Mouse (Mus musculus) spleen, postnatal 10 days (tissue): ENCODE results near the gene Nol3.

Experiments used
- DNase-seq, 2 experiments: peaks; one replicate each; pipeline ENCODE4 v3.0.0; 2021 to 2022; ENCODE audit warnings: low spot score in 2 of 2

Nol3 gene

GRCm38 (mm10) chr8:105263244-105263912 lies 12.6 kb upstream of the Nol3 start:
- no peak for DNase-seq

GRCm38 (mm10) chr8:105264024-105264982 lies 11.6 kb upstream of the Nol3 start, which contains the start of the genes Tradd and Fbxl8:
TSS of gene Tradd (minus strand) at chr8:105264609.
TSS of gene Fbxl8 (plus strand) at chr8:105264648.
- peak; percentile 70 to 83 for DNase-seq

DNA sequence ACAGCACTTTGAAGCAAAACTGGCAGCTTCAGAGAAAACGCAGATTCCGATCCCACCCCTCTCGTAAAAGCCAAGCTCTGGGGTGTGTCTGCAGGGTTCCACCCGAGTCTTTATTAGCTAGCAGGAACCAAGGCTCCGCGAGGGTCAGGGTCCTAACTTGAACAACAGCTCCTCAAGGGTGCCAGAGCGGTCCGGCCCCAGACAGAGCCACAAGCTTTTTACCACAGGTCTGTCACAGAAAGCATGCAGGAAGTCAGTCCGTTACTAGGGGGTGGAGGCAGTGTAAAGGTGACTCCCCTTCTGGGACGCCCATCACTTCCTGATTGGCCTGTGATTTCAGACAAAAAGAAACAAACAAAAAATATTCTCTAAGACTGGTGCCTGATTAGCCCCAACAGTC lies 10.8 kb upstream of the Nol3 start:
- peak in 1 of 2 experiments; percentile 52 for DNase-seq

DNA sequence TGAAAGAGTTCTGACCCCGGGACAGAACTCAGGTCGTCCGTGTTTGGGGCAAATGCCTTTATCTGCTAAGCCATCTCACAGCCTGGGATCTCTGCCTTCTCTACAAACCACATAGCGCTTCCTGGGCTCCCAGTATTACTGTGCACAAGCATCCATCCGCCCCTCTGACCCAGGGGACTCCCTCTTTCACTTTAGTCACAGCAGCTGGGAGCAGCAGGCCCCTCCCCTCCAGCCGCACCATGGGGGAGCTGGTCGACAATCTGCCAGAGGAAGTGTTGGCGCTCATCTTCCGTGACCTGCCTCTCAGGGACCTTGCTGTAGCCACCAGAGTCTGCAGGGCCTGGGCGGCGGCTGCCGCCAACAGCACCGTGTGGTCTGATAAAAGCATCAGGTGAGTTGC lies 9.2 kb upstream of the Nol3 start:
- peak in 1 of 2 experiments; percentile 56 for DNase-seq

GRCm38 (mm10) chr8:105268342-105269074 lies 7.4 kb upstream of the Nol3 start:
- peak in 1 of 2 experiments; percentile 24 for DNase-seq

DNA sequence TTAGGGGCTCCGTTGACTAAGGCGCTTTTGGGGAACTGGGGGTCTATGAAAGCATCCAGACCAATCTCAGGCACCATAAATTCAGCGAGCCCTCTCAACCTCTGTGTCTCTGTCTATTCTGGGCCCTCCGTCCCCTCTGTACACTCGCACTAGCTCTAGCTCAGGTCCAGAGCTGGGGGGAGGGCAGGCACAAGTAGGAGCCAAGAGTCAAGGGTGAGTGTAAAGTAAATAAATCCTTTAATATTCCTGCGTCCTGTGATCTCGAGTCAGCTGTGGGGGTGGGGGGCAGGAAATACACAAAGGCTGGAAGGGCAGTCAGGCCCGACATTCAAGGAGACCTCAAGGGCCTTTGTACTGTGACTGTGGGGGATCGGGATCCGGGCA lies 6.9 kb upstream of the Nol3 start:
- no peak for DNase-seq

DNA sequence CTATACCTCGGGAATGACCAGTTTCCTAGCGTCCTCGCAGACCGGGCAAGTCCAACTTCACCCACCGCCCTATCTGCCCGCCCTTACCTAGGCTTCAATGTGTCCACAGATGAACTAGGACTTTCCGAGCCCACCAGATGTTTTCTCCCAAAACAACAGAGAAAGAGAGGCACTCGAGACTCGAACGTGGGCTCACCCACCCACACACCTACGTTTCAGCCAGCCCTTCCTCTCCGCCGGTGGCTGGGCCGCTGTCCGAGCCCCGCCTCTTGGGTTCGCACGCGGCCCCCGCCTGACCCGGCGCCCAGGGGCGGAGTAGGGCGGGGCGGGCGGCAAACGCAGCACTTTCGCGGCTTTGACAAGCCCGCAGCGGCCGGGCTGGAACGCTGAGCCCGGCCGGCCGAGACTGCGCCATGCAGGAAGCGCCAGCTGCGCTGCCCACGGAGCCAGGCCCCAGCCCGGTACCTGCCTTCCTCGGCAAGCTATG lies 6.4 kb upstream of the Nol3 start, which contains the start of gene Hsf4:
Hsf4 (plus strand) TSS at position 341 of the 487 bp plus-strand sequence.
- peak in 1 of 2 experiments; percentile 40 for DNase-seq

DNA sequence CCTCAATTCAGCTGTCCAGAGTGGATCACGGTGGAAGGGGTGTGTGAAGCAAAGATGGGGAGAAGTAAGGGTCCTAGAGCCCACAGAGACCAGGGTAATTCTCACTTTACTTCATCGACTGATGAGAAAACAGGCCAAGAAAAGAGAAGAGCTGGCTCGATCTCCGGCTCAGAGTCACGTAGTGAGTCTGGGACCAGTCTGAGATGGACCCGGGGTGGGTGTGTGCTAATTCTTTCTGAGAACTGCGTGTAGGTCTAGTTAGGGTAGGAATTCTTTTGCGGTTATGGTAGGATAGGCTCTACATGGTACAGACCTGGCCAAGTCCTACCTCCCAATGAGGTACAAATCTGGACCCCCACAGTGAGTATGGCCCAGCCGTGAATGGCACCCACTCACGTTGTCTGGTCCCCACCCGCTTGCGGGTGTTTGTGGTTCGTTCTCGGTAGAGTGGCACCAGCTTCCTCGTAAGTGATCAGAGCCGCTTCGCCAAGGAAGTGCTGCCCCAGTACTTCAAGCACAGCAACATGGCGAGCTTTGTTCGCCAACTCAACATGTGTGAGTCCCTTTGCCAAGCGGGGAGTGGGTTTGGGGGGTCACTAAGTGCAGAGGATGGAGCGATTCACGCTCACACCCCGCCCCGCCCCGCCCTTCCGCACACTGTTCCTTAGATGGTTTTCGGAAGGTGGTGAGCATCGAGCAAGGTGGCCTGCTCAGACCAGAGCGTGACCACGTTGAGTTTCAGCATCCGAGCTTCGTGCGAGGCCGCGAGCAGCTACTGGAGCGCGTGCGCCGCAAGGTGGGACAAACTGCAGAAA lies 5.6 kb upstream of the Nol3 start:
- no peak for DNase-seq

- DNase-seq = no peak
These were observed 5.1 kb upstream of the Nol3 start for GRCm38 (mm10) chr8:105270916-105271186.

- no peak for DNase-seq
These were observed 553 bp upstream of the Nol3 start for GRCm38 (mm10) chr8:105275387-105275786.

GRCm38 (mm10) chr8:105276292-105277120 lies 566 bp downstream of the Nol3 start:
- peak in 1 of 2 experiments; percentile 50 for DNase-seq

GRCm38 (mm10) chr8:105278911-105279334 lies 3.0 kb downstream of the Nol3 start:
- peak in 1 of 2 experiments; percentile 67 for DNase-seq

DNA sequence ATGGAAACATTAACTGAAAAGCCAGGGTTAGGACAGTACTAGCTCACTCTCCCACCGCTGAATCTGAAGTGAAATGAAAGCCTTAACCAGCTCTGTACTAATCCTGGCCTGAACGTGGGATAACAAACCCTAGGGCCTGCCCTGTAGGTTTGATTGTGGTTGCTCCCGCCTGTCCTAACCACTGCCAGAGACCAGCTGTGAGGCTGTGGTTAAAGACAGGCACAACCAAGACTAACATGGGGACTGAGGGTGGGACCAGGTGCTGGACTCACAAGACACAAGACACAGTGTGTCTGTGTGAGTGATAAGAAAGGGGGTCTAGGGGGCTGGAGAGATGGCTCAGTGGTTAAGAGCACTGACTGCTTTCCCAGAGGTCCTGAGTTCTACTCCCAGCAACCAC lies 4.6 kb downstream of the Nol3 start:
- DNase-seq = no peak

- DNase-seq = no peak
These were observed 5.9 kb downstream of the Nol3 start for GRCm38 (mm10) chr8:105281821-105282220.

DNA sequence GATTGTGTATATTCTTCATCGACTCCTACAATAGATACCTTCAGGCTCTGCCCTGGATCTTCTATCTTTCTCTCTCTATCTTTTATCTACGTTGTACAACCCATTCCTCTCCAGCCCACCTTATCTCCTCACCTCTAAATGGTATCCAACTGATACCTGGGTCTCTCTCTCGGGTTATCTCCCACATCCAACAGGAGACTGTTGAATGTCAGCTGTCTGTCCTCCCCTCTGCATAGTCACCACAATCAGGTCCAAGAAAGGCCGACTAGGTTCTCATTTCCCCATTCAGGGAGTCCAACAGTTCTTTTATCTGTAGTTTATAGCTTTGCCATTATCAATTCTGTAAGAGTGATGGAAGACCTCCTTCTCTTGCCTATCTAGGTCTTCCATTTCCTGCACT lies 6.3 kb downstream of the Nol3 start:
- no peak for DNase-seq

DNA sequence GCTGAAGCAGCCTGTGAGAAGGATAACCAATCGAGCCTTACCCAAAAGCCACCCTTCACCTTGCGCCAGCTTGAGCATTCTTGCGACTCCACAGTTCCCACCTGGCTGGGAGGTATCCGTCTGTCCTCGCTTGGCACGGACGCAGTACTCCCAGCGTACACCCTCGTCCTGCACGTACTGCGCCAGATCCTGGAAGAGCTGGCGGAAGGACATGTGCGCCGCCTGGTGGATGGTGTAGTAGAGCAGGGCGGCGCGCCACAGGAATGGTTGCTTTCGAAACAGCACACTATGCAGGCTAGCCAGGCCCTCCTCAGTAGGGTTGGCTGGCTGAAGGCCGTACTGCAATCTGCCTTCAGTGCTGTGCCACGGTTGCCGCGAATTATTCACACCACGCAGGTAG lies 7.1 kb downstream of the Nol3 start:
- DNase-seq = peak in 1 of 2 experiments; percentile 78

DNA sequence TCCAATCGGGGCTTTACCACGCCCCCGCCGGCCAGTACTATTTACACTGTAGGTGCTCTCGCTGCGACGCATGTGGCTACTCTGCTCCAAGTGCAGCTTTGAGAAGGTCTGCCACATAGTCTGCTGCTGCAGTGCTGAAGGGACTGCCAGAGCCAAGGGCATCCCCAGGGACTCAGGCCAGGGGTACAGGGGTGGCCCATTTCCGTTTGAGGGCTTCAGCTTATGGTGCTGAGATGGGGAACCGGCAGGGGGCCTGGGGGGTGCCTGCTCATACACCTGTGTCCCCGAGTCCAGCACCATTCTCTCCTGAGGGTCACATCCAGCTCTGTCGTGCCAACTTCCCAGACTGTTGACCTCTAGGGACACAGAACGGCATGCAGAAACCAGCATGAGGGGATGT lies 9.6 kb downstream of the Nol3 start:
- no peak for DNase-seq

DNA sequence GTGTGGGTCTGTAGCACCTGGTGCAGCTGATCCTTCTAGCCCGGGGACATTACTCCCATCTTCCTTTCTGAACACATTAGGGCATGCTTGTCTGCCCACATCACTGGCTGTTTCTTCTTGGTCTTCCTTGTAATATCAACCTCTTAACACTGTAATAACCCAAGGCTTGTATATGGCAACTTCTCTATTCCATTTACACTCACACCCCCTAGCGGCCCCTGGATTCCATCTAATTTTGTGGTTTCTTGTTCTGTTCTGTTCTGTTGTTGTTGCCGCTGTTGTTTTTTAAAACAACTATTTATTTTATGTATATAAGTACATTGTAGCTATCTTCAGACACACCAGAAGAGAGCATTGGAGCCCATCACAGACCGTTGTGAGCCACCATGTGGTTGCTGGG lies 11.0 kb downstream of the Nol3 start:
- DNase-seq = no peak

DNA sequence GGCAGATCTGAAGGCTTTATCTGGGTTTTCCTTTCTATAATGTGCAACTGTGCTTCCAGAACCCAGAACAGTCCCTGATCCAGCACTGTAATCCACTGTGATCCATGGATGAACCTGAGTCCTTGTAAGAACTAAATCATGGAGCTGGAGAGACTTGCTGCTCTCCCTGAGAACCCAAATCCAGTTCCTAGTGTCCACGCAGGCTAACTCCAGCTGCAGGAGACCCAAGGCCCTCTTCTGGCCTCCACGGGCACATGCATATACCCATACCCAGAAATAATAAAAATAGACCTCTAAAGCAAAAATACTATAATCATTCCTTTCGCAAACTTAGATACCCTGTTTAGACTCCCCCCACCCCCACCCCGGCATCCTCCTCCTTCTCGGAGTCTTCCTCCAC lies 12.3 kb downstream of the Nol3 start:
- no peak for DNase-seq
